ENCODE assay signal across 25 mouse cellular contexts in genomic region chr2:64367188-64367587, GRCm38 (mm10).
"Had no signal": no experiment of that assay in that cellular context is flagged by ENCODE, and none has a peak within 500 bp of the region (broad histone marks: within the 10 kb centered on the region; RNA-seq: fewer than 3 reads in every experiment).

No protein-coding gene starts in this region.

- H3K36me3 ChIP-seq: limb, embryonic 10.5 days; limb, embryonic 13.5 days; liver, embryonic 12.5 days; liver, embryonic 15.5 days; lung, embryonic 15.5 days had no signal

- H3K4me1 ChIP-seq: limb, embryonic 10.5 days; limb, embryonic 13.5 days; liver, embryonic 12.5 days; liver, embryonic 15.5 days; lung, embryonic 15.5 days; megakaryocyte, embryonic 14.5 days had no signal

- H3K27me3 ChIP-seq: limb, embryonic 13.5 days; liver, embryonic 12.5 days; liver, embryonic 15.5 days; lung, embryonic 15.5 days; megakaryocyte, embryonic 14.5 days had no signal

- H3K4me3 ChIP-seq: layer of hippocampus, adult 2 months; limb, embryonic 10.5 days; limb, embryonic 13.5 days; liver, embryonic 12.5 days; liver, embryonic 15.5 days; lung, embryonic 15.5 days; megakaryocyte, embryonic 14.5 days; myocyte had no signal

- H3K9ac ChIP-seq: limb, embryonic 13.5 days; liver, embryonic 12.5 days; liver, embryonic 15.5 days; lung, embryonic 15.5 days had no signal

- ATAC-seq: intestine, embryonic 16.5 days; liver, embryonic 12.5 days; midbrain, embryonic 16.5 days had no signal

- H3K4me2 ChIP-seq: limb, embryonic 13.5 days; liver, embryonic 12.5 days; liver, embryonic 15.5 days; lung, embryonic 15.5 days had no signal

- H3K9me3 ChIP-seq: limb, embryonic 10.5 days; limb, embryonic 13.5 days; liver, embryonic 12.5 days; liver, embryonic 15.5 days; lung, embryonic 15.5 days had no signal

- H3K27ac ChIP-seq: layer of hippocampus, adult 2 months; limb, embryonic 10.5 days; limb, embryonic 13.5 days; liver, embryonic 12.5 days; liver, embryonic 15.5 days; lung, embryonic 15.5 days; stomach, postnatal 0 days had no signal

- DNase-seq: kidney, adult 18-20 months; kidney, adult 9 months; kidney, postnatal 14 days; layer of hippocampus, adult 9-11 months; liver; lung, adult 18-20 months; lung, postnatal 10 days; lung, postnatal 36 days; right cerebral cortex, adult 18-20 months; right cerebral cortex, postnatal 14 days; right cerebral cortex, postnatal 4 days; thymus, adult 2 months; thymus, postnatal 14 days; thymus, postnatal 4 days had no signal
